Mouse (Mus musculus): ENCODE measurements around the gene Themis3.

DNA sequence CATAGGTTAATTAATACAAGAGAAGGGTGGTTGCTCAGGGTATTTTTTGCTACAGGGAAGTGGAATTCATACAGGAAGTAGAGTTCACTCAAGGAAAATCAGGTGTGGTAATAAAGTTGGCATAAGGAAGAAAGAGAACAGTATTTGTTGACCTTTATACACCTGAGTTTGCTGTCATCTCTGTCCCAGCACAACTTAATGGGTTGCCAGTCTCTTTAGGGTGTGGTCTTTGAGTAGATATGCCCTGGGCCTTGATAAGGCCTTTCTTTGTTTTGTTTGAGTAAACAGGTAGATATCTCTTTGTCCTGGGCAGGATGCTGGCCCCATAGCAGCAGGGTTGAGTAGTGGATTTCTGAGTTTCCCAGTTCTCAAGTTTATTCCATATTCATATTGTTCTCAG lies 15.6 kb upstream of the Themis3 start:
- TF ChIP-seq TAL1 (IDR thresholded peaks at IDR 0.05; ENCODE audit: low read length) = no peak
- no peak for TF ChIP-seq GATA1 (IDR thresholded peaks at IDR 0.05; ENCODE audit: low read length)

Measured in erythroblast, embryonic 14.5 days (primary cell).